Mouse (Mus musculus) kidney, adult 2 months (tissue): ENCODE data around the gene Ndn. TPM values are rescaled to one million over a fixed set of nuclear protein-coding genes. Genes with fewer than 3 reads are reported as not detected.

Experiments used
- DNase-seq: peaks from one replicate; pipeline ENCODE4 v3.0.0; 2021
- H3K27ac ChIP-seq: fragments of 200-500 bp; 2 replicates; pipeline ENCODE4 v1.5.1; 2012; ENCODE audit warnings: low read depth, low read length, control low read depth, inconsistent platforms; ENCODE audit not compliant: insufficient read depth
- H3K27me3 ChIP-seq: fragments of 200-500 bp; replicated peaks from 2 replicates; pipeline ENCODE4 v1.6.1; 2012; ENCODE audit warnings: mild to moderate bottlenecking, moderate library complexity, low read length, inconsistent platforms; ENCODE audit not compliant: control insufficient read depth, insufficient read depth
- H3K36me3 ChIP-seq: fragments of 200-500 bp; 2 replicates; pipeline ENCODE4 v1.6.1; 2012; ENCODE audit warnings: mild to moderate bottlenecking, moderate library complexity, low read length, inconsistent platforms; ENCODE audit not compliant: control insufficient read depth, insufficient read depth
- H3K4me1 ChIP-seq: fragments of 200-500 bp; 2 replicates; pipeline ENCODE4 v1.6.1; 2011; ENCODE audit warnings: low read length; ENCODE audit not compliant: control insufficient read depth, insufficient read depth
- H3K4me3 ChIP-seq: fragments of 200-500 bp; 2 replicates; pipeline ENCODE4 v1.5.1; 2011; ENCODE audit warnings: mild to moderate bottlenecking, low read depth, low read length, control low read depth; ENCODE audit not compliant: insufficient read depth
- CTCF ChIP-seq: fragments of 200-500 bp; conservative IDR thresholded peaks from 2 replicates; pipeline ENCODE4 v1.5.1; 2011; ENCODE audit warnings: low read depth, mild to moderate bottlenecking, control low read depth, low read length, moderate library complexity, mixed read lengths; ENCODE audit not compliant: insufficient read depth, insufficient read length
- POLR2A ChIP-seq: fragments of 200-500 bp; IDR thresholded peaks from one replicate; pipeline ENCODE4 v1.6.1; 2011; ENCODE audit warnings: low read depth, low read length, control low read depth
- WGBS: fragments of 180-500 bp; shearing (Covaris S2); methylation state at CpG from one replicate; pipeline ENCODE4 v1.1.7; 2018; 5-methylcytosine and 5-hydroxymethylcytosine counted together
- polyA plus RNA-seq: library from polyadenylated mRNA; depleted of rRNA; stranded (reverse); fragments of >200 nt; gene quantifications from 2 replicates; pipeline ENCODE4 v1.2.3, GENCODE M21; 2012; rRNA removed

Ndn gene
- 2.3 TPM in 2 replicates for polyA plus RNA-seq

GRCm38 (mm10) chr7:62346269-62346668 lies at the start of gene Ndn:
TSS of gene Ndn (plus strand) at chr7:62346569.
- WGBS = 55% methylated on average over 1 of the region's 1 CpGs
- no peaks in the 10 kb centered on the region for H3K36me3 ChIP-seq
- H3K27me3 ChIP-seq = no peaks in the 10 kb centered on the region
- no peak for DNase-seq
- no peak within 1 kb of the TSS for H3K4me3 ChIP-seq
- no peak within 1 kb of the TSS for H3K27ac ChIP-seq
- TF ChIP-seq CTCF (no peak), POLR2A (no peak)
- H3K4me1 ChIP-seq = no peaks in the 10 kb centered on the region

GRCm38 (mm10) chr7:62302451-62302850 lies 43.9 kb upstream of the Ndn start:
- no peak overlapping the region for H3K27ac ChIP-seq
- no peak overlapping the region for H3K4me3 ChIP-seq
- no peak for DNase-seq
- H3K27me3 ChIP-seq = no peaks in the 10 kb centered on the region
- H3K4me1 ChIP-seq = no peaks in the 10 kb centered on the region
- WGBS = 87% methylated on average over 3 of the region's 3 CpGs
- H3K36me3 ChIP-seq = no peaks in the 10 kb centered on the region
- no peak for TF ChIP-seq CTCF
- no peak for TF ChIP-seq POLR2A

- Histone ChIP-seq H3K36me3 (no peaks in the 10 kb centered on the region), H3K4me1 (no peaks in the 10 kb centered on the region), H3K27me3 (no peaks in the 10 kb centered on the region), H3K27ac (no peak overlapping the region), H3K4me3 (no peak overlapping the region)
- WGBS = 57% methylated on average over 6 of the region's 6 CpGs
- no peak for DNase-seq
- no peak for TF ChIP-seq CTCF
- TF ChIP-seq POLR2A = no peak
These were observed 39.3 kb upstream of the Ndn start for GRCm38 (mm10) chr7:62306896-62307614.

- 71% methylated on average over 5 of the region's 5 CpGs for WGBS
- DNase-seq = no peak
These were observed 29.6 kb upstream of the Ndn start for GRCm38 (mm10) chr7:62316793-62317192.

GRCm38 (mm10) chr7:62345411-62345810 lies 958 bp upstream of the Ndn start:
- Histone ChIP-seq H3K4me1 (no peaks in the 10 kb centered on the region), H3K36me3 (no peaks in the 10 kb centered on the region), H3K4me3 (no peak overlapping the region), H3K27ac (no peak overlapping the region), H3K27me3 (no peaks in the 10 kb centered on the region)
- 16% methylated on average over 1 of the region's 1 CpGs for WGBS
- DNase-seq = no peak
- TF ChIP-seq CTCF = no peak
- TF ChIP-seq POLR2A = no peak

More at GRCm38 (mm10) chr7:62316793-62317192, 29.6 kb upstream of the Ndn start:
- Histone ChIP-seq H3K4me3 (no peak overlapping the region), H3K27ac (no peak overlapping the region), H3K4me1 (no peaks in the 10 kb centered on the region), H3K36me3 (no peaks in the 10 kb centered on the region), H3K27me3 (no peaks in the 10 kb centered on the region)
- no peak for TF ChIP-seq POLR2A
- TF ChIP-seq CTCF = no peak

- 15% methylated on average over 42 of the region's 42 CpGs for WGBS
- Histone ChIP-seq H3K4me3 (peak overlapping the region; percentile 54), H3K36me3 (no peaks in the 10 kb centered on the region), H3K4me1 (no peaks in the 10 kb centered on the region), H3K27me3 (no peaks in the 10 kb centered on the region), H3K27ac (no peak overlapping the region)
- peak; percentile 40 for DNase-seq
- TF ChIP-seq CTCF (no peak), POLR2A (no peak)
These were observed 1.9 kb downstream of the Ndn start for GRCm38 (mm10) chr7:62348106-62348803.

DNA sequence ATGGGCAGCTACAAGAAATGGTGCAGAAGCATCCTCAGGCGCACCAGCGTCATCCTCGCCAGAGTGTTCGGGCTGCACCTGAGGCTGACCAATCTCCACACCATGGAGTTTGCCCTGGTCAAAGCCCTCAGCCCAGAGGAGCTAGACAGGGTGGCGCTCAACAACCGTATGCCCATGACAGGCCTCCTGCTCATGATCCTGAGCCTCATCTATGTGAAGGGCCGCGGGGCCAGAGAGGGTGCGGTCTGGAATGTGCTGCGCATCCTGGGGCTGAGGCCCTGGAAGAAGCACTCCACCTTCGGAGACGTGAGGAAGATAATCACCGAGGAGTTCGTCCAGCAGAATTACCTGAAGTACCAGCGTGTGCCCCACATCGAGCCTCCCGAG lies 2.4 kb downstream of the Ndn start:
- H3K36me3 ChIP-seq = no peaks in the 10 kb centered on the region
- no peaks in the 10 kb centered on the region for H3K4me1 ChIP-seq
- DNase-seq = no peak
- peak overlapping the region; percentile 54 for H3K4me3 ChIP-seq
- no peaks in the 10 kb centered on the region for H3K27me3 ChIP-seq
- TF ChIP-seq CTCF (no peak), POLR2A (no peak)
- H3K27ac ChIP-seq = no peak overlapping the region
- 43% methylated on average over 17 of the region's 17 CpGs for WGBS
